Mouse (Mus musculus) liver, embryonic 14.5 days (tissue): ENCODE data around the gene Eps8. TPM values are rescaled to one million over a fixed set of nuclear protein-coding genes. Genes with fewer than 3 reads are reported as not detected.

Source experiments
- ATAC-seq: fragments of 200-750 bp; cut with Nextera tagmentation; 2 replicates; pipeline ENCODE4 v1.8.0; 2017; ENCODE audit warnings: moderate number of reproducible peaks, mild to moderate bottlenecking, moderate library complexity; ENCODE audit not compliant: insufficient read depth
- DNase-seq, 3 experiments: peaks; one replicate each; pipeline ENCODE4 v3.0.0-alpha.2; 2012 to 2013; ENCODE audit warnings: low read depth in 3 of 3, low spot score in 3 of 3
- H3K27ac ChIP-seq: fragments of 300-500 bp; sonication (generic); 2 replicates; pipeline ENCODE4 v1.5.1; 2014; ENCODE audit warnings: moderate library complexity, mild to moderate bottlenecking, control low read depth, inconsistent platforms
- H3K27me3 ChIP-seq: fragments of 300-500 bp; sonication (generic); 2 replicates; pipeline ENCODE4 v1.6.1; 2014; ENCODE audit warnings: mild to moderate bottlenecking, low read length, moderate library complexity; ENCODE audit not compliant: control insufficient read depth, insufficient read depth
- H3K36me3 ChIP-seq: fragments of 300-500 bp; sonication (generic); replicated peaks from 2 replicates; pipeline ENCODE4 v1.6.1; 2014; ENCODE audit warnings: low read depth; ENCODE audit not compliant: control insufficient read depth, insufficient read depth
- H3K4me1 ChIP-seq, 2 experiments: fragments of 200-500 bp in 1 of 2; fragments of 300-500 bp in 1 of 2; sonication (generic) in 1 of 2; replicated peaks; 2 replicates each; pipeline ENCODE4 v1.6.1; 2012 to 2014; ENCODE audit warnings: antibody characterized with exemption in 1 of 2, inconsistent platforms in 1 of 2, low read length in 1 of 2; ENCODE audit not compliant: control insufficient read depth in 2 of 2, insufficient read depth in 2 of 2
- H3K4me2 ChIP-seq: fragments of 300-500 bp; sonication (generic); 2 replicates; pipeline ENCODE4 v1.6.1; 2014; ENCODE audit warnings: low read depth, mild to moderate bottlenecking, control low read depth, moderate library complexity
- H3K4me3 ChIP-seq, 2 experiments: fragments of 200-500 bp in 1 of 2; fragments of 300-500 bp in 1 of 2; sonication (generic) in 1 of 2; 2 replicates each; pipeline ENCODE4 v1.5.1; 2012 to 2014; ENCODE audit warnings: low read depth in 2 of 2, low read length in 2 of 2, mild to moderate bottlenecking in 2 of 2, control low read depth in 1 of 2, inconsistent platforms in 1 of 2, moderate library complexity in 1 of 2; ENCODE audit not compliant: insufficient read depth in 1 of 2
- H3K9ac ChIP-seq: fragments of 300-500 bp; sonication (generic); replicated peaks from 2 replicates; pipeline ENCODE4 v1.6.1; 2014; ENCODE audit warnings: mild to moderate bottlenecking, control low read depth, moderate library complexity
- H3K9me3 ChIP-seq: fragments of 300-500 bp; sonication (generic); 2 replicates; pipeline ENCODE4 v1.6.1; 2016; ENCODE audit warnings: low read length, mixed read lengths; ENCODE audit not compliant: control insufficient read depth
- CTCF ChIP-seq: IDR thresholded peaks from 2 replicates; pipeline ENCODE4 v1.5.1; 2016; ENCODE audit warnings: antibody characterized with exemption, low read depth, control low read depth
- EP300 ChIP-seq: IDR thresholded peaks from 2 replicates; pipeline ENCODE4 v1.6.1; 2016; ENCODE audit warnings: antibody characterized with exemption, low read depth
- WGBS: fragments of 180-500 bp; shearing (Covaris S2); extraction: QIAGEN DNeasy Blood & Tissue Kit; methylation state at CpG from one replicate; pipeline ENCODE4 v1.1.7; 2014; ENCODE audit not compliant: insufficient replicate concordance; 5-methylcytosine and 5-hydroxymethylcytosine counted together
- polyA plus RNA-seq, 2 experiments: library from polyadenylated mRNA; depleted of rRNA in 1 of 2; stranded (reverse) in 1 of 2; unstranded in 1 of 2; fragments of >200 nt; fragmentation: Nextera tagmentation in 1 of 2; extraction: Ambion mirVana in 1 of 2; gene quantifications; 2 replicates each; pipeline versions ENCODE4 v1.2.1 to v1.2.3; 2012 to 2014

Gene Eps8
- polyA plus RNA-seq, 2 experiments: 0.42 to 1.4 TPM

DNA sequence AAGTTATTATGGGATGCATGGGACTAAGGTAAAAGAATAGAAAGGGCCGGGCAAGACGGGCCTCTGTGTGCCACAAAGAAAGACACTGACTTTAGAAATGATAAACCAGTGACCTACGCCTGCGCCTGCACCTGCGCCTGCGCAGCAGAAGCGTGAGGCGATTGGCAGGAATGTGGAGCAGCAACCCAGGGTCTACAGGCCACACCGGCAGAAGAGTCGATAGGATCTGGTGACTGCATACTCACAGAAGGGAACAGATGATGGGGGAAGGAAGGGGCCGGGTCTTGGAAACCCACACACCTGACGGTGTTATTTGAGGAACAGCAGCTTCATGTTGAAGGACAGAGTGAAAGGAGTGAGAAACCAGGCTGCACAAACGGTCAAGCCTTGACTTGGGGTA is 24.3 kb downstream of the Eps8 start:
- Histone ChIP-seq H3K9ac (no peak overlapping the region), H3K9me3 (no peaks in the 10 kb centered on the region), H3K27me3 (no peaks in the 10 kb centered on the region), H3K27ac (no peak overlapping the region), H3K4me1 (no peaks in the 10 kb centered on the region), H3K4me3 (no peak overlapping the region), H3K36me3 (no peaks in the 10 kb centered on the region), H3K4me2 (no peak overlapping the region)
- WGBS: 62% methylated on average over 13 of the region's 13 CpGs
- TF ChIP-seq EP300 (no peak), CTCF (no peak)
- no peak for ATAC-seq
- no peak for DNase-seq

GRCm38 (mm10) chr6:137629603-137630231 is 25.0 kb downstream of the Eps8 start:
- Histone ChIP-seq H3K4me3 (no peak overlapping the region), H3K27ac (no peak overlapping the region), H3K9ac (no peak overlapping the region), H3K36me3 (no peaks in the 10 kb centered on the region), H3K4me1 (no peaks in the 10 kb centered on the region), H3K27me3 (no peaks in the 10 kb centered on the region), H3K9me3 (no peaks in the 10 kb centered on the region), H3K4me2 (no peak overlapping the region)
- DNase-seq (no peak), ATAC-seq (no peak)
- TF ChIP-seq EP300 (no peak), CTCF (no peak)
- 68% methylated on average over 13 of the region's 13 CpGs for WGBS

GRCm38 (mm10) chr6:137628715-137629114 is 26.0 kb downstream of the Eps8 start:
- Histone ChIP-seq H3K4me1 (no peaks in the 10 kb centered on the region), H3K4me3 (no peak overlapping the region), H3K27me3 (no peaks in the 10 kb centered on the region), H3K27ac (no peak overlapping the region), H3K9ac (no peak overlapping the region), H3K9me3 (no peaks in the 10 kb centered on the region), H3K36me3 (no peaks in the 10 kb centered on the region), H3K4me2 (no peak overlapping the region)
- no peak for ATAC-seq
- WGBS: 69% methylated on average over 6 of the region's 6 CpGs
- TF ChIP-seq CTCF (no peak), EP300 (no peak)
- no peak for DNase-seq

- H3K27me3 ChIP-seq: no peaks in the 10 kb centered on the region
- no peak overlapping the region for H3K4me2 ChIP-seq
- H3K36me3 ChIP-seq: no peaks in the 10 kb centered on the region
- H3K9me3 ChIP-seq: no peaks in the 10 kb centered on the region
- no peak overlapping the region for H3K27ac ChIP-seq
- no peak overlapping the region for H3K4me3 ChIP-seq
- 76% methylated on average over 2 of the region's 2 CpGs for WGBS
- ATAC-seq (no peak), DNase-seq (no peak)
- TF ChIP-seq CTCF: no peak
- no peak for TF ChIP-seq EP300
- no peak overlapping the region for H3K9ac ChIP-seq
- no peaks in the 10 kb centered on the region for H3K4me1 ChIP-seq
Observed at GRCm38 (mm10) chr6:137621021-137621420, 33.7 kb downstream of the Eps8 start.

DNA sequence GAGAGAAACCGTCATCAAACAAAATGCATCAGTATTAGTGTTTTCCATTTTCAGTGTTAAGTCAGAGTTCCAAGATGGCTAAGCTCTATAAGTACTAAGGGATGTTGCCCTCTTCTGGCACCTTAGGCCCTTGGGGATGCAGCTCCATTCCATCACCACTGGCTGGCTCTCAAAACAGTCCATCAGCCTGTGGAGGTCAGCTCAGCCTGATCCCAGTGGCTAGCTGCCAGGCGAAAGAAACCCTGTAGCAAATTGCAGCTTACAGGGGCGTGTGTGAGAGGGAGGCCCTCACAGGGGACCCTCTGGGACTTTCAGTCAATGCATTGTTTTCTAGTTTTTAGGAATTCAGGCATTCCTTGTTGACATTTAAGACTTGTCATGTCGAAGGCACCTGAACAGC is 40.8 kb downstream of the Eps8 start:
- DNase-seq (no peak), ATAC-seq (no peak)
- no peak overlapping the region for H3K4me2 ChIP-seq
- no peak overlapping the region for H3K4me3 ChIP-seq
- 51% methylated on average over 4 of the region's 4 CpGs for WGBS
- H3K36me3 ChIP-seq: no peaks in the 10 kb centered on the region
- no peak overlapping the region for H3K9ac ChIP-seq
- no peak for TF ChIP-seq CTCF
- no peak for TF ChIP-seq EP300
- H3K27ac ChIP-seq: no peak overlapping the region
- H3K4me1 ChIP-seq: no peaks in the 10 kb centered on the region
- no peaks in the 10 kb centered on the region for H3K9me3 ChIP-seq
- no peaks in the 10 kb centered on the region for H3K27me3 ChIP-seq
